Mouse (Mus musculus) lung, adult 2 months (tissue): Measurements from ENCODE around the gene Rreb1. TPM values are rescaled to one million over a fixed set of nuclear protein-coding genes. Genes with fewer than 3 reads are reported as not detected.
A peak's percentile ranks its signal among the peaks of the same experiment; 100 is the strongest.

Experiments used
- DNase-seq: peaks from one replicate; pipeline ENCODE4 v3.0.0; 2022
- H3K4me1 ChIP-seq: fragments of 200-500 bp; 2 replicates; pipeline ENCODE4 v1.6.1; 2011; ENCODE audit warnings: low read length; ENCODE audit not compliant: control insufficient read depth, insufficient read depth
- H3K4me3 ChIP-seq: fragments of 200-500 bp; replicated peaks from 2 replicates; pipeline ENCODE3; 2011; ENCODE audit warnings: low read depth, mild to moderate bottlenecking, control low read depth, low read length; ENCODE audit errors: extremely low read depth
- CTCF ChIP-seq: fragments of 200-500 bp; IDR thresholded peaks from 2 replicates; pipeline ENCODE4 v1.5.1; 2011; ENCODE audit warnings: mild to moderate bottlenecking, low read length, control low read depth; ENCODE audit not compliant: insufficient read depth
- POLR2A ChIP-seq: fragments of 200-500 bp; IDR thresholded peaks from 2 replicates; pipeline ENCODE4 v1.6.1; 2011; ENCODE audit warnings: low read depth, mild to moderate bottlenecking, control low read depth, low read length, borderline replicate concordance; ENCODE audit errors: extremely low read depth
- WGBS: fragments of 180-500 bp; shearing (Covaris S2); methylation state at CpG from one replicate; pipeline ENCODE4 v1.1.7; 2018; 5-methylcytosine and 5-hydroxymethylcytosine counted together
- polyA plus RNA-seq: library from polyadenylated mRNA; depleted of rRNA; stranded (reverse); fragments of >200 nt; gene quantifications from 2 replicates; pipeline ENCODE4 v1.2.3, GENCODE M21; 2012

The Rreb1 gene
- polyA plus RNA-seq, 1 experiment: 23.7 TPM

DNA sequence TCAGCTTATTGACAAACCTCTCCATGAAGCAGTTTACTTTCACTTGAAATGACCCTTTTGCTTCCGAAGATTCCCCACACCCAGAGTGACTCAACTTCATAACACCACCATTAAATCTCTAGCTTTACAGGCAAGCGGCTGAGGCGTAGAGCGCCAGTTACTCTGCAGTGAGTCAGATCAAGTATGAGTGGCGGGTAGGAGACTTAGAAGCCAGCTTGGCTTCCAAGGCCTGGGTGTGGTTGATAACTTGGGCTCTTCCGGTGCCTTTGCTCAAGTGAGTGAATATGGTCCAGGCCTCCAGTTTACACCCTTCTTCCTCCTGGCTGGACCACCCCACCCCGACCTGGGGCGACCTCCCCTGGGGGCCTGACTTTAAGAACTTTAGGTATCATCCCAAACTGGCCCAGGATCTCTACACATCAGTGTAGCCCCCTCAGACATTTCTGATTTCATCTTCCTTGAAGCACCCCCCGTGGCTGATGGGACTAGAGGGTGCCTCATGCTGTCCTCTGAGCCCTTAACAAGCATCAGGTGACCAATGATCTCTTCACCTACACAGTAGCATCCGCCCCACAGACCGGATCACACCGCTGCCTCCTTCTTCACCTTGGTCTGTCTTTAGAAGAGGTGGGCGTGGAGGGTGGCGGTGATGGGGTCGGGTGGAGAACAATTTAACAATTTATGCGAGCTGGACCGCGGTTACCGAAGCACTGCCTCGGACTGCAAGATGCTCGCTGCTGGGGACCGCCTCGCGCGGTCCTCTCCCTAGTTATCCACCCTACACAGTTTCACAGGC, 651 bp upstream of the Rreb1 start:
- TF ChIP-seq POLR2A: no peak
- no peak for TF ChIP-seq CTCF
- peak overlapping the region; percentile 62 for H3K4me3 ChIP-seq
- DNase-seq: no peak
- WGBS: 39% methylated on average over 25 of the region's 25 CpGs
- H3K4me1 ChIP-seq: peaks cover 5% of the 10 kb centered on the region

DNA sequence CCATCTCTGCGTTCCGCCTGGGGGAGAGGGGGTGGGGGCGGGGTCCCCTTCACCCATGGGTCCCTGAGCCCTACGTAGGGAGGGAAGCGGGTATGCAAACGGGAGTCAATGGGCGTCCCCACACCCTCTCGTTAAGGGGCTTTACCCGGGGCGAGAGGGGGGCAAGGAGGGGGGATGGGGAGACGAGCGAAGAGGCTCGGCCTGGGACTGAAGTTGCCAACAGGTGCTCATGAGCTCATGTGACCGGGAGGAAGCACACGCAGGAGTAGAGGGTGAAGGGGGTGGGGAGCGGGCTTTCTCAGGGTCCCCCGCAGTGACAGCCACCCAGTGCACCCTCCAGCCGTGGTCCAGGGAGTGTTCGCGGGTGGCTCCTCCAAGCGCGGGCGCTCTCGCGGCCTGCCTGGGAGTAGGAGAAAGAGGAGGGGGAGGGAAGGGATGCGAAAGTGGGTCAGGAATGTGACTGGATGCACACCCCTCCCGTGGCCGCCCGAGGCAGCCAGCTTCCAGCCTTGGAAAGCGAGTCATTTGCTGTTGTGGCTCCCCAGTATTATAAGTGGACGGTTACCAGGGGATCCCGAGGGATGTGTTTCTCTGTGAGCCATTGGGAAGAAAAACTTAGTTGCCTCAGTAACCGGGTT, 513 bp downstream of the Rreb1 start:
- TF ChIP-seq CTCF: no peak
- TF ChIP-seq POLR2A: no peak
- H3K4me3 ChIP-seq: peak overlapping the region; percentile 60
- peak; percentile 67 for DNase-seq
- WGBS: under 1% methylated on average over 33 of the region's 33 CpGs
- peaks cover 5% of the 10 kb centered on the region for H3K4me1 ChIP-seq

DNA sequence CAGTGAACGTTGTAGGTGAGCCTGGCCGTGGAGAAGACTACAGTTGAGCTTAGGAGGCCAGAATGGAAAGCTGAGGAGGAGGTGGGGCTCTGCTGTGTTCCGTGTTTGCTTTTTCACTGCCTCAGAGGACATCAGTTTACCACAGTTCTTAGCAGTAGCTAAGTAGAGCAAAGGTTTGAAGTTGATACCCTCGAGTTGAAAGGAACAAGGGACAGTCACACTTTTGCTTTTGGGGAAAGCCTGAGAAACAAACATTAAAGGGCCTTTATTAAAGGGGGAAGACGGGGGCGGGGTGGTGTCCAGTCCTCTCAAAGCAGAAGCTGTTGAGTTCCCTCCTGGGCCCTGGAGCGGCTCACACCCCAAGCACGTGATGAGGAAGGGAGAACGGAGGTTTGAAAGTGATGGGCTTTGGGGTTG, 1.1 kb downstream of the Rreb1 start:
- peak overlapping the region; percentile 4 for H3K4me3 ChIP-seq
- H3K4me1 ChIP-seq: peaks cover 5% of the 10 kb centered on the region
- 25% methylated on average over 9 of the region's 9 CpGs for WGBS
- peak; percentile 28 for DNase-seq
- TF ChIP-seq CTCF: no peak

DNA sequence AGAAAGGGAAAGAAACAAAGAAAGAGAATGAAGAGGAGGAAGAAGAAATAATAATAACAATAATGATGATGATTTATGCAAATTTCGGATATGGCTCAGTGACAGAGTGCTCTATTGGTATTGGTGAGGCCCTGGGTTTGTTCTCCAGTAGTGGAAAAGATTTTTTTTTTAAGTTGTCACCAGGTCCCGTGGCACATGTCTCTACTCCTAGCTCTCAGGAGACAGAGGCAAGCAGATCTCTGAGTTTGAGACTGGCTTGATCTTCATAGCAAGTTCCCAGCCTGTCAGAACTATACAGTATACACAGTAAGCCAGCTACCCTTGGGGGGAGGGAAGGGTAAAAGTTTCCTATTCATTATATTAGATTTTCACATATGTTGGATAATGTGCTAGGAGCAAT, 3.4 kb downstream of the Rreb1 start:
- WGBS: 84% methylated on average over 2 of the region's 2 CpGs
- H3K4me1 ChIP-seq: peaks cover 5% of the 10 kb centered on the region
- DNase-seq: no peak
- no peak for TF ChIP-seq POLR2A
- no peak for TF ChIP-seq CTCF
- H3K4me3 ChIP-seq: no peak overlapping the region

DNA sequence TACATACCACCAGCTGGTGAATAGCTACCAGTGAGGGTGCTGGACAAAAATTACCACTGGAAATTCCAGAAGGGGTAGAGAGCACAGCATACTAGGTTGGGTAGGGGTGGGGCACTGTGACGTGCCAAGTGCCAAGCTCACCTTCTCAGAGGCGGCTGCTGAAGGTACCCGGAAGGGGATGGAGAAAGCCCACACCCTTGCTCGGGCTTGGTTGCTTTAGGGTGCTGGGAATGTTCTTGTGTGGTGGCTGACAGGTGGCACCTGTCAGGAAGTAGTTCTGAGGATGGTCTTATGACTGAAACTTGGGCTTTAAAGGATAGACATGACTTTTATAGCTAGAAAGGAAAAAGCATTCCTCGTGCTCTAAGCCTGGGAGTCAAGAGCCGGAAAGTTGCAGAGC, 3.9 kb downstream of the Rreb1 start:
- Histone ChIP-seq H3K4me3 (no peak overlapping the region), H3K4me1 (peaks cover 5% of the 10 kb centered on the region)
- no peak for DNase-seq
- 82% methylated on average over 6 of the region's 6 CpGs for WGBS
- TF ChIP-seq CTCF (no peak), POLR2A (no peak)

DNA sequence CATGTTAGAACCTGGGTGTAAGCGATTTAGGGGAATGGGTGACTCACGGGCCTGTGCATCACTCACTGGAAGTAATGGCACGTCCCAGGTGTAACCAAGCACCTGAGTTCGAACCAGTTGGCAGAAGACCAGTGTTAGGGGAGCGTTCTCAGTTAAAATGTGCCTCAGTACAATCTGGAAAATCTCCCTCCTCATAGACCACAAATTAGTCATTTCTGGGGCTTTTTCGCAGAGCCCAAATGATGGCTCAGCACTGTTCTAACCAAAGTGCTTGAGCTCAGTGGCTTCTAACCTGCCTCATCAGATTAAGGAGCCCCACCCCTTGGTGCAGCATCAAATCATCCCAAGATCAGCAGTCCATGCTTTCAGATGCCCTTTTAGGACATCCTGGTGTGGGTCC, 5.5 kb downstream of the Rreb1 start:
- no peak for DNase-seq
- TF ChIP-seq POLR2A (no peak), CTCF (no peak)
- WGBS: 94% methylated on average over 6 of the region's 6 CpGs
- Histone ChIP-seq H3K4me1 (peaks cover 2% of the 10 kb centered on the region; the same call in 1 of the 2 replicates), H3K4me3 (no peak overlapping the region)

DNA sequence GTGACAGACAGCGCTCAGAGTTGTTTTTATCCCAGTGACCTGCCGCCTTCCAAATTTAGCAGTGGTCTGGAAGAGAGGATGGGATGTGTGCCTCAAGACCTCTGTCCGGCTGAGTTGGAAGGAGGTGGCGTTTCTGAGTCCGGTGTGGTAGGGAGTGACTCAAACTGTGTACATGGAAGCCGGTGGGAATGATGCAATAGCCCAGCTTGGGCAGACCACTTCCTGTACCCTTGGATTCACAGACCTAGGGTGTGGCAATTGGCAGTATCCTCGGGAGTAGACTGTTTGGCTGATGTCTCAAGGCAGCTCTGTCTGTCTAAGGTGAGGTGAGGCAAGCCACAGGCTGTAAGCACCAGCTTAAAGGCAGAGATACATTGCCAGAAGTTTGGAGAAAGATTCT, 6.0 kb downstream of the Rreb1 start:
- no peak for TF ChIP-seq CTCF
- no peak for TF ChIP-seq POLR2A
- Histone ChIP-seq H3K4me1 (peaks cover under 1% of the 10 kb centered on the region; the same call in 1 of the 2 replicates), H3K4me3 (no peak overlapping the region)
- WGBS: 36% methylated on average over 7 of the region's 7 CpGs
- no peak for DNase-seq

DNA sequence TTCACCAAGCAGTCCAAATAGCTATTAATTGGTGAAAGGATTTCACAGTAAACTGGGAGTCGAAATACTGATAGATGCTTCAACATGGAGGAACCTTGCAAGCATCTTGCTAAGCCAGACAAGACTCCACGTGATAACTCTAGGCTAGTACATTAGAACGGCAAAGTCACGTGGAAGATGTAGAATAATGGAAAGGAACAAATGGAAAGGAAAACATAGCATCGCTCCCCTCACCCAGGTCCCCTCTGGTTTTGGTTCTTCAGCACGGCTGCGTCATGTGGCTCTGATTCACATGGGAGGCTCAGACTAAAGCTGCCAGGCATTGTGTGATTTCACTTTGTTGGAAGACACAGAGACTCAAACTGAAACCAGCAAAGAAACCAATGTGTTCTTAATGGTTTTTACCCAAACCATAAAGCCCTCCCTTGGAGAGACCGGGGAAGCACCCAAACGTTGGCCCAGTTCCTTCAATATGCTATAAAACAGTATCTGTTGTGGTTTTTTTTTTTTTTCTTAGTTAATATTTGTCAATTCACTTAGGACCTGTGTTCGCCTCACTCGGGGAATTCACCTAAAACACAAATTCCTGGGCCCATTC, 14.6 kb downstream of the Rreb1 start:
- no peak for DNase-seq
- 86% methylated on average over 11 of the region's 11 CpGs for WGBS
- TF ChIP-seq POLR2A (no peak), CTCF (no peak)
- no peak overlapping the region for H3K4me3 ChIP-seq
- no peaks in the 10 kb centered on the region for H3K4me1 ChIP-seq

DNA sequence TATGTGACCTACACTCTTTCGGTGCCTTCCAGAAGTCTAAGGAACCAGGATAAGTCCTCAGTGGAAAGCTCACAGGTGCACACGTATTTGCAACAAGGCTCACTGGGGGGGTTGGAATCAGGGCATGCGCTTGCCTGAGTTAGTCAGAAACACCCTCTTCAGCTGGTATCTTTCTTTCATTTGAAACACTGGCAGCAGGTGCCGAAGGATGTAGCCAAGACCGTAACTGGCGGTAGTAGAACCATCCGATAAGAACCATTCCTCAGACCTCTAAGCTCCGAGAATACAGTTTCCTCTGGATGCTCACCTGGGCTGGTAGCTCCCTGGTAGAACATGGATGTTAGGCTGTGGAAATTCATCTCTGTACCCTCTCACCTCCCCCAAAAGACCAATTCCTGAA, 20.6 kb downstream of the Rreb1 start:
- Histone ChIP-seq H3K4me3 (no peak overlapping the region), H3K4me1 (no peaks in the 10 kb centered on the region)
- 94% methylated on average over 8 of the region's 8 CpGs for WGBS
- no peak for TF ChIP-seq POLR2A
- TF ChIP-seq CTCF: no peak
- DNase-seq: no peak

DNA sequence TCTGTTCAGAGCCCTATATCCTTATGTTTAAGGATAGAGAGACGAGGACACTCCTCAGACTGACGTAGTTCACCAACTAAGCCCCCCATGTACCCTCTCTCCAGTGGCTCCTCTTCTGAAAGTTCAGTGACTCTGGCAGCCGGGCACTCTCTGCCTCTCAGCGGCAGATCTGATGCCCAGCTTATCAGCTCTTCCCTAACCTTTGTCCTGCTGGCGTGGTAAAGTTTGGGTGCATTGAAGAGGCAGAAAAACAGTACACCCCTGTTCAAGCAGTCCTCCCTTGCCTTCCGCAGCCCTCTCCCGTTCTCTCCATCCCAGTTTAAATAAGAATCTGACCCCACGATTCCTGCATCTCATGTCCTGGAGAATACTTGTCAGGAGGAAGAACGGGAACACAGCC, 21.2 kb downstream of the Rreb1 start:
- no peak overlapping the region for H3K4me3 ChIP-seq
- TF ChIP-seq CTCF (no peak), POLR2A (no peak)
- H3K4me1 ChIP-seq: no peaks in the 10 kb centered on the region
- DNase-seq: no peak
- WGBS: 80% methylated on average over 9 of the region's 9 CpGs
